Comparison of ENCODE assay signal across 28 mouse cellular contexts in genomic region chr16:92468459-92468858, GRCm38 (mm10). TPM values are rescaled to one million over a fixed set of nuclear protein-coding genes. Genes with fewer than 3 reads are reported as not detected.
DNase-seq lines count a peak whose midpoint lies in the region; ATAC-seq lines count a peak whose summit lies in the region.
"Had no signal": no experiment of that assay in that cellular context is flagged by ENCODE, and none has a peak within 500 bp of the region (broad histone marks: within the 10 kb centered on the region; RNA-seq: fewer than 3 reads in every experiment).

No protein-coding gene starts in this region.

- H3K36me3 ChIP-seq in midbrain, embryonic 11.5 days (ENCODE audit: control insufficient read depth, insufficient read depth, low read length), result no peaks in the 10 kb centered on the region
- no peaks in the 10 kb centered on the region; the same call in 1 of the 2 replicates for H3K36me3 ChIP-seq in neural tube, embryonic 15.5 days
- H3K36me3 ChIP-seq: hindbrain, embryonic 12.5 days; intestine, embryonic 15.5 days; limb, embryonic 13.5 days; midbrain, embryonic 13.5 days had no signal

- DNase-seq in heart, adult 8-10 months (ENCODE audit: low spot score), result peak; percentile 25
- no peak for DNase-seq in heart, postnatal 25 days (ENCODE audit: low spot score)
- DNase-seq in ES-CJ7 (ENCODE audit: low read depth, low spot score), result peak; percentile 94
- DNase-seq in ZHBTc4 (ENCODE audit: low read depth, low spot score), result peak; percentile 97
- no peak for DNase-seq in midbrain, embryonic 11.5 days (ENCODE audit: low spot score, missing footprints)
- DNase-seq: adrenal gland, postnatal 14 days; cerebellum, adult 11 months; cerebellum, adult 9-11 months; heart, postnatal 14 days; kidney, adult 2 months; kidney, postnatal 36 days; liver, postnatal 0 days; lung, postnatal 36 days; right cerebral cortex, postnatal 25 days; spleen, adult 18-20 months; thymus, postnatal 25 days had no signal

- no peak overlapping the region for H3K27ac ChIP-seq in midbrain, embryonic 11.5 days (ENCODE audit: low read depth, low read length)
- no peak overlapping the region for H3K27ac ChIP-seq in neural tube, embryonic 15.5 days (replicated peaks)
- H3K27ac ChIP-seq: hindbrain, embryonic 12.5 days; hindbrain, postnatal 0 days; intestine, embryonic 15.5 days; limb, embryonic 13.5 days; midbrain, embryonic 13.5 days had no signal

- no peak overlapping the region for H3K4me2 ChIP-seq in midbrain, embryonic 11.5 days
- H3K4me2 ChIP-seq in neural tube, embryonic 15.5 days, result no peak overlapping the region
- H3K4me2 ChIP-seq: hindbrain, embryonic 12.5 days; intestine, embryonic 15.5 days; limb, embryonic 13.5 days; liver, embryonic 11.5 days; midbrain, embryonic 13.5 days had no signal

- no peak overlapping the region for H3K4me3 ChIP-seq in midbrain, embryonic 11.5 days (ENCODE audit: low read depth, low read length)
- no peak overlapping the region for H3K4me3 ChIP-seq in neural tube, embryonic 15.5 days (replicated peaks)
- H3K4me3 ChIP-seq: hindbrain, embryonic 12.5 days; intestine, embryonic 15.5 days; limb, embryonic 13.5 days; megakaryocyte, embryonic 14.5 days; midbrain, embryonic 13.5 days had no signal

- no peaks in the 10 kb centered on the region for H3K27me3 ChIP-seq in midbrain, embryonic 11.5 days (ENCODE audit: control insufficient read depth, insufficient read depth, low read length)
- no peaks in the 10 kb centered on the region for H3K27me3 ChIP-seq in neural tube, embryonic 15.5 days (replicated peaks)
- H3K27me3 ChIP-seq: hindbrain, embryonic 12.5 days; intestine, embryonic 15.5 days; midbrain, embryonic 13.5 days had no signal

- WGBS in midbrain, embryonic 11.5 days, result 79% methylated on average over 14 of the region's 14 CpGs
- WGBS in neural tube, embryonic 15.5 days, result 83% methylated on average over 14 of the region's 14 CpGs

- H3K9ac ChIP-seq in midbrain, embryonic 11.5 days (ENCODE audit: low read length), result no peak overlapping the region
- H3K9ac ChIP-seq in neural tube, embryonic 15.5 days (replicated peaks), result no peak overlapping the region
- H3K9ac ChIP-seq: hindbrain, embryonic 12.5 days; intestine, embryonic 15.5 days; limb, embryonic 13.5 days; liver, postnatal 0 days; midbrain, embryonic 13.5 days had no signal

- H3K9me3 ChIP-seq in midbrain, embryonic 11.5 days (ENCODE audit: control insufficient read depth, low read length), result no peaks in the 10 kb centered on the region
- H3K9me3 ChIP-seq in neural tube, embryonic 15.5 days (replicated peaks), result no peaks in the 10 kb centered on the region
- H3K9me3 ChIP-seq: hindbrain, embryonic 12.5 days; intestine, embryonic 15.5 days; limb, embryonic 13.5 days; midbrain, embryonic 13.5 days had no signal

- intact Hi-C loops in heart, postnatal 25 days (cut with DNase I), result no loop called here

- ATAC-seq in megakaryocyte, adult 5-6 weeks (ENCODE audit: poor library complexity, severe bottlenecking), result no peak
- no peak for ATAC-seq in midbrain, embryonic 11.5 days (ENCODE audit: low FRiP score)
- no peak for ATAC-seq in neural tube, embryonic 15.5 days (ENCODE audit: low FRiP score)
- ATAC-seq: forebrain, embryonic 14.5 days; hindbrain, postnatal 0 days; intestine, embryonic 15.5 days; liver, postnatal 0 days; midbrain, embryonic 13.5 days had no signal

- H3K4me1 ChIP-seq in midbrain, embryonic 11.5 days (ENCODE audit: control insufficient read depth, insufficient read depth, low read length), result peaks cover 9% of the 10 kb centered on the region
- peaks cover 20% of the 10 kb centered on the region for H3K4me1 ChIP-seq in neural tube, embryonic 15.5 days

RNA-seq across cellular contexts. Expression of gene Rcan1, which starts 2.2 kb away (rescaled TPM):
- total RNA-seq in heart, adult 8-10 months (2022), result 100 to 1,000 TPM in 1 of 4 experiments, 10 to 100 TPM in 3; 51.0 to 123 (median 71.2) TPM
- total RNA-seq in heart, postnatal 25 days (2021), result 10 to 100 TPM; 48.8 to 97.8 TPM
- 8.6 and 8.8 TPM in 2 replicates for total RNA-seq in megakaryocyte, adult 5-6 weeks (2015)
- total RNA-seq in megakaryocyte, adult 5-6 weeks (2017), result 8.8 and 11.5 TPM in 2 replicates
- 38.6 and 40.7 TPM in 2 replicates for polyA plus RNA-seq in midbrain, embryonic 11.5 days (2014; fragmentation: Nextera tagmentation; extraction: Ambion mirVana)
- 67.1 and 79.4 TPM in 2 replicates for polyA plus RNA-seq in neural tube, embryonic 15.5 days (2015; fragmentation: Nextera tagmentation; extraction: Ambion mirVana)

RNA-seq across cellular contexts. Expression of gene Clic6, which starts 17.1 kb away (rescaled TPM):
- under 1 TPM; 0.34 to 0.63 (median 0.41) TPM for total RNA-seq in heart, adult 8-10 months (2022)
- total RNA-seq in heart, postnatal 25 days (2021), result under 1 TPM; 0.11 to 0.21 TPM
- total RNA-seq in megakaryocyte, adult 5-6 weeks (2015), result not detected in 2 replicates
- not detected in 2 replicates for total RNA-seq in megakaryocyte, adult 5-6 weeks (2017)
- 0.47 and 0.72 TPM in 2 replicates for polyA plus RNA-seq in midbrain, embryonic 11.5 days (2014; fragmentation: Nextera tagmentation; extraction: Ambion mirVana)
- polyA plus RNA-seq in neural tube, embryonic 15.5 days (2015; fragmentation: Nextera tagmentation; extraction: Ambion mirVana), result 0.50 and 3.5 TPM in 2 replicates
- total RNA-seq: common myeloid progenitor, adult 5-6 weeks; monocyte, adult 5-6 weeks had no signal

Comparison
In these comparisons a context has a peak if more than half of its experiments do, and no peak if none do; other contexts are left out.
1. DNase-seq: peak in heart, adult 8-10 months (single experiment), ES-CJ7 (single experiment) and ZHBTc4 (single experiment); none in heart, postnatal 25 days (single experiment) and midbrain, embryonic 11.5 days (single experiment).
2. RNA of gene Rcan1, which starts 2.2 kb away (total RNA-seq): 48.8 to 97.8 TPM in heart, postnatal 25 days and 51.0 to 123 TPM in heart, adult 8-10 months; 8.6 to 11.5 TPM in megakaryocyte, adult 5-6 weeks; every median in the first group is over 4 times any median in the second.